Mouse (Mus musculus): Measurements from ENCODE around the gene Ccdc124. TPM values are rescaled to one million over a fixed set of nuclear protein-coding genes. Genes with fewer than 3 reads are reported as not detected.

Gene Ccdc124
- total RNA-seq, 2 experiments from 2014 or later: 88.0 to 95.9 TPM

DNA sequence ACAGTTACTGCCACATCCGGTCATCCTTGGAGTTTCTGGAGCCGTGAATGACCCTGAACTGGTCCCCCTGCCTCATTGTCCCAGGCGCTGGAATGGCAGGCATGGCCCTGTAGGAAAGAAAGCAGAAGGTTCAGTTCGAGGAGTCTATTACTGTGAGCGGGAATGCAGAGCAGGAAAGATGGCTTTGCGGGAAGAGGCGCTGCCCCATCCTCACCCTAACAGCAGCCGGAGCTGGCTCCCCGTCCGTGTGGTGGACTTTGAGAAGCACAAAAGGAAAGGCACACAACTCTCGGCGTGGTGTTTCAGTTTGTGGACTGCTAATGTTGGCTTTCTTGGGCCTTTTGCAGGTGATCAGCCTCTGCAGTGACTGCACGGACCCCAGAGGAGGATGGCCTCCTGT, 706 bp upstream of the Ccdc124 start:
- no peak for DNase-seq (ENCODE audit: low spot score in 2 of 2)
- intact Hi-C loops (cut with DNase I): no loop called here

DNA sequence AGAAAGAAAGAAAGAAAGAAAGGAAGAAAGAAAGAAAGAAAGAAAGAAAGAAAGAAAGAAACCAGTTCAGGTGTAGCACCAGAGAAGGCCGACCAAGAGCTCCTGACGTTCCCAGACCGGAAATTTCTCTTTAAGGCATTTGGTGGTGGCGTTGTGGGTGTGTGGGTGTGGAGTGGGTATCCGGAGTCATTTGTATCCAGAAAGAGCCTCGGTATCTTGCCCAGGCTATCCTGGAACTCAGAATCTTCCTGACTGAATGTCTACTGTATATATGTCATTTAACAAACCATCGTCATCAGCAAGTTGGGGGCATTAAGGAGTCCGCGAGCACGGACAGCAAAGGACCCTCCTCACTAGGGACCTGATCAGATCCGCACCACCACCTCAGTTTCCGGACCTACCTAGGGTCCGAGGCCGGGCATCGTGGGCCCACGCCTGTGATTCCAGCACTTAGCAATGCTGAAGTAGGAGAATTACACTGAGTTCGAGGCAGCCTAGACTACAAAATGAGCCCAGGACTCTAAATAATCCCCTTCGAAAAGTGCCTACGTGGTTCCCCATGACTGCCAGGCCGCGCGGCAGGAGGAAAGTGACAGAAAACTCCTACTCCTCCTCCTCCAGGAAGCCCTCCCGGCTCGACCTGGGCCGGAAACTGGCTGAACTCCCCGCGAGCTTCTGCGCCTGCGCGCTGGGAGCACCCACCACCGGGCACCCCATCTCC, 932 bp downstream of the Ccdc124 start:
- intact Hi-C loops (cut with DNase I): loop anchor here (1.0 kb wide), 2 partner anchors 20 to 24 kb away; partner anchors contain the start of gene Rpl18a
- peak in 1 of 2 experiments; percentile 49 for DNase-seq (ENCODE audit: low spot score in 2 of 2)

DNA sequence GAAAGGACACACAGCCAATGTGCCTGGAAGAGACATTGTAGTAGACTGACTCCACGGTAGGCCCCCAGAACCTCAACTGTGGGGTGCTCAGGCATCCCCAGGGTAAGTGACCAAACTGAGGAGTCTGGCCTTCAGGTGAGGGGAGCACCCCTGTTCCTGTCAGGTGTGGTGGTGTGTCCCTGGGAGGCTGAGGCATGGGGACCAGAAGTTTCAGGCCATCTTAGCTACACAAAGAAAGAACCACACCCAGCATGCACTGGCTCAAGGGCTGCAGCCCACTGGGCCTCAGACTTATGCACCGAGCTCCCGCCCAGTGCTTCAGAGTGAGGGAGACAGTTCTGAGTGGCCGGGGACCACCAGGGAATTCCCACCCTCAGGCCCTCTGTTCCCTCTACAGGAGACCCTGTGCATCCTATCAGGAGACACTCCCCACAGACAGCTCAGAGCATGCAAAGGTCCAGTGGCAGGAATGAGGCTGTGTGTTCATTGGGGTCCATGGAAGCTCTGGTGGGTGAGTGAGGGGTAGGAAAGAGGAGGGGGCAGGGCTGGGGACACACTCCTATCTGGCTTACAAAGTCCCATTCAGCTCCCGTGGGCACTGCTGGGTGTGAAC, 2.4 kb downstream of the Ccdc124 start:
- intact Hi-C loops (cut with DNase I): no loop called here
- DNase-seq (ENCODE audit: low spot score in 2 of 2): no peak

DNA sequence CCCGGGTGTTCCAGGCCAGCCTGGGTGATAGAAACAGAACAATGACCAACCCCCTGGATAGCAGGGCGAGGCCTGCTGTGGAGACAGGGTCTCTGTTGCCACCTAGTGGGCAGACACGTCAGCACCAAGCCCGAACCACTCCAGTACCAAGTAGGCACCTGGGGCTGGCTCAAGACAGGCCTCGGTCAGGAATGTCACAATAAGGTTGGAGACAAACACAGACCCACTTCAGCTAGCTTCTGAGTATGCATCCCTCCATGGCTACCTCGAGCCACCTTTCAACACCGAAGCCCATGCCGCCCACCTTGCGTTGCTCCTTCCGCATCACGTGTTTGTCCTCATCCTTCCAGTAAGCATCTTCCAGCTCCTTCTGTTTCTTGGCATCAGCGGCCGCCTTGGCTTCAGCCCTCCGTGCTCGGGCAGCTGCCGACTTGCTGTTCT, 4.1 kb downstream of the Ccdc124 start:
- intact Hi-C loops (cut with DNase I): loop anchor here (1.0 kb wide), 1 partner anchor 25 kb away; no protein-coding TSS in a partner anchor
- DNase-seq (ENCODE audit: low spot score in 2 of 2): peak; percentile 81 to 85

DNA sequence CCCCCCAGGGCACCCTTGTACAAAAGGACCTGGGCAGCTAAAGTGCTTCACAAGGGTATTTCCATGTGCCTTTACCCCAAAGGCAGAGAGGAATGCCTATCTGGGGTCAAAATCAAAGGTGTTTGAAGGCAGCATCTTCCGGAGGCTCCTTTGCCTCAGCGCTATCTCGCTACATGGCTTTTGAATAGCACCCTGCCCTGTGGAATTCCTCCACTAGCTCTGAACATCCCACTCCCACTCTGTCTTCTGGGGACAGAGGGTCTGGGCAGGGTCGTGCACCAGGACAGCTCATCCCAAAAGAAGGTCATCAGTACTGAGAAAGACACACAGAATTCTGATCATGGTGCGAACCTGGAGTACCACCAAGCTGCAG, 4.5 kb downstream of the Ccdc124 start:
- intact Hi-C loops (cut with DNase I): loop anchor here (1.0 kb wide), 1 partner anchor 25 kb away; no protein-coding TSS in a partner anchor

DNA sequence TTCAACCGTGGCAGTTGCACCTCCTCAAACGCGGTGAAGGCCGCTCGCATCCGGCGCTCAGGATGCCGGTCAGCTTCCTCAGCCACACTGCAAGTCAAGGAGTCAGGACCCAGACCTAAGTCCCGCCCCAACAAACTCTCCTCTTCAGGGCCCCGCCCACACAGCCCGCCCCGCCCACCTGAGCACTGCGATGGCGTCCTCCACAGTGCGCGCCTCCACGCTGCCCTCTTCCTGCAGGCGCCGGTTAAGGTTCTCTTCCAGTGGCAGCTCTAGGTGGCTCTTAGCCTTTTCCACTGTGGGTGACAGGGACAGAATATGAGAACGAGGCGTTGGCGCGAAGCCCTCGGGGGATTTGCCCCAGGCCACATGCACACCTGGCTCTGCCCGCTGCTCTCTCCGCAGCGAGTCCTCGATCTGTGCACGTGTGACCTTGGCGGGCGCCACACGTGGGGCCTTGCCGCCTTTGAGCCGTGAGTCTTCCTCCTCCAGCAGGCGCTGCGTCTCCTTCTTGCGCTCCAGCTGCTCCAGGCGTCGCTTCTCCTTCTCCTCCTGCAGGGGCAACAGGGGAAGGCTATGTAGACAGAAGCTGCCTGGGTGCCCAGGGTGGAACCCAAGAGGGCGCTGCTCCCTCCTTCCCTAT, 5.1 kb downstream of the Ccdc124 start:
- DNase-seq (ENCODE audit: low spot score in 2 of 2): peak in 1 of 2 experiments; percentile 33
- intact Hi-C loops (cut with DNase I): loop anchor here (1.0 kb wide), 1 partner anchor 24 kb away; no protein-coding TSS in a partner anchor

More for the DNA sequence above, 4.5 kb downstream of the Ccdc124 start:
- DNase-seq (ENCODE audit: low spot score in 2 of 2): no peak

DNA sequence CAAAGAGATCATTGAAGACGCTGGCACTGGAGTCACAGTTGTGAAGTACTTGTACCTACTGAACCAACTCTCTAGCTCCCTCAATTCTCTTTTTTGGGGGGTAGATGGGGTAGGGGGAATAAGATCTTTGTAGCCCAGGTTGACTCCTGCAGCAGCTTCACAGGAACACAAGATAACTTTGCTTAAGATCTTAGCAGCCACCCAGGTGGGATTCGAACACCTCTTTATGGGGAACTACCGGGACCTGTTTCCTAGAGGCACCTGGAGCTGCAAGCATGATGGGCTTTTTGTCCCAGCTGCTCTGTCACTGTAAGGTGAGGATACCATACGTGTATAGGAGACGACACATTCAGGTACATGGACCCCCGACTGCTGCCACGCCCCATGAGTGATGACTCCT, 7.2 kb downstream of the Ccdc124 start:
- intact Hi-C loops (cut with DNase I): no loop called here
- DNase-seq (ENCODE audit: low spot score in 2 of 2): no peak

DNA sequence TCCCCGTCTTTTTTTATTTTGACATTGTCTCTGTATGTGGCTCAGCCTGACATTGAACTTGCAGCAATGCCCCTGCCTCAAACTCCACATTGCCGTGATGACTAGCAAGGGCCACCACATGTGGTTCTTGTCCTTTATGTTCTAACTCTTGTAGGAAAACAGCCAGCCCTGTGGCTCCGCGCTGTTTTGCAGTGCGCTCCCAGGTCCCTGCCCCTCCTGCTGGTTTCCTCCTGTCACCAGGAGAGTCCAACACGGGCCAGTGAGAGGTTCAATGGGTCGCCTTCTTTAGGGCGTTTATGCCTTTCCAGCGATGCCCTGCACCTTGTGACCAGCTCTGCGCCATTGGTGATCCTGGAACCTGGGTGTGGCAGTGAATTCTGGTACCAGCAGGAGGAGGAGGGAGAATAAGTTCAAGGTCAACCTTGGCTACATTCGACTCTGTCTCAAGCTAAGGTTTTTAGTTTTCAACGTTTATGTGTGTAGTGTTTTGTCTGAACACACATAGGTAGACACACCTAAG, 7.7 kb downstream of the Ccdc124 start:
- intact Hi-C loops (cut with DNase I): no loop called here
- no peak for DNase-seq (ENCODE audit: low spot score in 2 of 2)

DNA sequence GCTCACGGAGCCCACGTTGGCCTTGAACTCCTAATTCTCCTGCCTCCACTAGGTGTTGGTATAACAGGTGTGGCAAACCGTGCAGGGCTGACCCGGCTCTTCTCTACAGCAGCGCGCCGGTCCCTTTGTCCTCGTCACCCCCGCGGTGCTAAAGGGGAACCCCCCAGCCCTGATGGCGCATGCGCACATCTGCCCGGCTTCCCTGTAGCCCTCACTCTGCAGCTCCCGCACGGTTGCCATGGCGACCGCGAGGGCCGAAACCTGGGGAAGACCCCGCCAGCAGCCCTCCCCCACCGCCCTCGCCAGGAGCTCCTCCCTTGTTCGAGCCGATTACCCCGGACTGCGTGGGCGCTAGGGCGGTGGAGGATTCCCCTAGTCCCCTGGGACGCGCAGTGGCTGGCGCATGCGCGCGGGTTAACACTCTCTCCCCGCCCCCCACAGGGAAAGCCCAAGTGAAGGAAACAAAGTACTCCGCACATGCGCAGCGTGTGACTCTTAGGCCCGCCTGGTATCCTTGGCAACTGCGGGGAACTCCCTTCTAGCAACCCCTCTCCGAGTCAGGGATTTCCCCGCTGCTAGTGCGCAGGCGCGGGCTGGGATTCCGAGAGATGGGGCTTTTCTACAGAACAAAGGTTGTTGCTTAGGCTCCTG, 8.3 kb downstream of the Ccdc124 start:
- intact Hi-C loops (cut with DNase I): loop anchor here (2.0 kb wide), 1 partner anchor 105 kb away; the partner anchor contains the start of gene Mpv17l2
- peak; percentile 100 for DNase-seq (ENCODE audit: low spot score in 2 of 2)

DNA sequence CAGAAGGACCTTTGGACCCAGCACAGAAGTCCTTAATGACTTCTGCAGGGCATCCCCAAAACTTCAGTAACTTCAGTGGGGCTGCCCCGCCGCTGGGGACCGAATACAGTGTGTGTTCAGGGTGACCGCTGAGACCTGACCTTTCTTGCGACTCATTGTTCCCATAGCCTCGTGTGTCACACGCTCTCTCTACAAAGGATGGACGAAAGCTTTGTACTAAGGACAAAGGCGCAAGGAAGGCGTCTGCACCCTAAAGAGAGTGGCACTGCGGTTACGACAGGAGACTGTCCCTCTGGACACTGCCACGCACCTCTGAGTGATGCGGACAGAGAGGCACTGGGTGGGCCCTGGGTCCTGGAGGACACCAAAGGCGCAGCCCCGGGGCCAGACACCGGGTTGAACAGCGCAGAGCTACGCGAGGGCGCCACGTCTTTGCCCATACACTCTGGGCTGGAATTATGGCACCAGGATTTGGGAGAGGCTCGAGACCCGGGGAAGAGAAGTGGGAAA, 9.0 kb downstream of the Ccdc124 start:
- no peak for DNase-seq (ENCODE audit: low spot score in 2 of 2)
- intact Hi-C loops (cut with DNase I): loop anchor here (2.0 kb wide), 1 partner anchor 104 kb away; the partner anchor contains the start of gene Mpv17l2

DNA sequence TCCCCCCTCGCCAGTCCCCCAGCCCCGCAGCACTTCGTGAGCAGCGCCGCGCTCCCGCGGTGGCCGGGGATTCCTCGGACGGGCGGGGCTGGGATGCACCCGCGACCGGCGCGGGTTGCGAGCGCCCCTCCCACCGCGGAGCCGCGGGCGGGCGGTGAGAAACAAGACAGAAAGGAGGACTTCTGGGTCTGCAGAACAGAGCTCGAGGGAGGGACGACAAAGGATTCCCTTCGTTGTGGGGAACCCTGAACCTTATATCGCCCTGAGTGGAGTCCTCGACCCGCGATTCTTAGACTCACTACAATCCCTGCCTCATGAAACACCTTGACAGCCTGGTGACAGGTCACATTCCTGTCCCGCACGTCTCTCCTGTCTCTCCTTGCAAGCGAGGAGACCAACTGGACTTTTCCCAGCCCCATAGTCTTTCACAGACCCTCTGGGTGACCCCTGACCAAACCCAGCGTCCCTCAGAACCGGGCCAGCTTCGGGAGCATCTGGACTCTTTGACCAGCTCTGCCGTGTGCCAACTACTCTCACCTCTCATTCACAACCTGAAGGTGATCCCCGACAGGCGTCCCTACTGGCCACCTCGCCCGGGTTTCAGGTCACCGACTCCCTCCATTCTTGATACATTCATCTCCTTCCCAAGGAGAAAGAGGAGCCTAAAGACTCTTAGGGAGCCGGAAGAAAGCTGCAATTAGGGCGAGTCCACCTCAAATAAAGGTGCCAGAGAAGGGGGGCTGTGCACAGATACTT, 9.6 kb downstream of the Ccdc124 start:
- intact Hi-C loops (cut with DNase I): loop anchor here (2.0 kb wide), 1 partner anchor 103 kb away; the partner anchor contains the start of gene Mpv17l2
- DNase-seq (ENCODE audit: low spot score in 2 of 2): peak in 1 of 2 experiments; percentile 33

DNA sequence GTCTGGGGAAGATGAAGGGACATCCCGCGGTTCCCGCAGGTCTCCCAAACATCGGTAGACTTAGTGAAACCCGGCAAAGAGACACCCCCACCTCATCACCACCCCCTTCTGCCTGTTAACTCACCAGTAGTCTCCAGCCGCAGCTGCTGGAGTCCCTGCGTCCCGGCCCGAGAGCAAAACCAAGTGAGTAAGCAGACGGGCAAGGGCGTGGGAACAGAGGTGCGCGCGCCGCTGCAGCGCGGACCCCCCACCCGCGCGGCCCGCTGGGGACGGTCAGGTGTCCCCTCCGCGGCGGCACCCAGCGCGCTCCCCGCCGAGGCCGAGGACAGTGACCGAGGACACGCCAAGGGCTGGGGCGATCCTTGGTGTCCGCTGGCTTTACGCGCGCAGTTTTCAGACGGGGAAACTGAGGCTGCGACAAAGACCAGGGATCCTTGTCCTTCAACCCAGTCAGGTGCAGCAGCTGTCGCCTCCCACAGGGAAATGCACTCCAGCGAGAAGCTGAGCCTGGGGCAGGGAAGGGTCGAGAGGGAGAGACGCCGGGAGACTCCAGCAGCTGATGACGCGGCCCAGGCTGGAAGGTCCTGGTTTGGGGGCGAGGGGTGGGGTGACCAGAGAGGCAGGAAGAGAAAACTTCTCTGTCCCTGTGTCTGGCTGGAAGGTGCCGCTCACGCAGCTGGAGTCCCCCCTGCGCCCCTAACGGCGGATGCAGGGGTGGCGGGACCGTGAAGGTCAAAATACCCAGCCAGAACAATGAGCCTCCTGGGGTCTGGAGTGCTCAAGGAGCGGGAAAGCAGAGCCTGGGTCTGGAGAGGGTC, 10.7 kb downstream of the Ccdc124 start, which contains the start of gene Kcnn1:
Gene Kcnn1, minus strand, starts transcription at position 435 of the 818 bp plus-strand sequence.
- no peak for DNase-seq (ENCODE audit: low spot score in 2 of 2)
- intact Hi-C loops (cut with DNase I): no loop called here

DNA sequence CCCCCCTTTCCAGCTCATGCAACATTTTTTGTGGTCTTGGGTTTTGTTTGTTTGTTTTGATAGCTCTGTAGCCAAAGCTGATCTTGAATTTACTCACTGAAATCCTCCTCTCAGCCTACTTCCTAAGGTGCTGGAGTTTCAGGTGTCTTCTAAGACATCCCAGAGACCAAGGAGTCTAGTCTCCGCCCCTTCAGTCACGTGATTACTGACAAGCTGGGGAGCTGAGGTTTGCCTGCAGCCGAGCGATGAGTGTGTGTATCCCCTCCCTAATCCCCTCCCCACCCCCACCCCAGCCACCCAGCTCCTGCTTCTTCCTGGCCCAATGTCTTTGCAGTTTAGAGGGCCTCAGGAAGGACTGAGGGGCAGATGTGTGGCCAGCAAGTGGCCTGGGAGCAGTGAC, 16.2 kb downstream of the Ccdc124 start:
- DNase-seq (ENCODE audit: low spot score in 2 of 2): no peak
- intact Hi-C loops (cut with DNase I): no loop called here

DNA sequence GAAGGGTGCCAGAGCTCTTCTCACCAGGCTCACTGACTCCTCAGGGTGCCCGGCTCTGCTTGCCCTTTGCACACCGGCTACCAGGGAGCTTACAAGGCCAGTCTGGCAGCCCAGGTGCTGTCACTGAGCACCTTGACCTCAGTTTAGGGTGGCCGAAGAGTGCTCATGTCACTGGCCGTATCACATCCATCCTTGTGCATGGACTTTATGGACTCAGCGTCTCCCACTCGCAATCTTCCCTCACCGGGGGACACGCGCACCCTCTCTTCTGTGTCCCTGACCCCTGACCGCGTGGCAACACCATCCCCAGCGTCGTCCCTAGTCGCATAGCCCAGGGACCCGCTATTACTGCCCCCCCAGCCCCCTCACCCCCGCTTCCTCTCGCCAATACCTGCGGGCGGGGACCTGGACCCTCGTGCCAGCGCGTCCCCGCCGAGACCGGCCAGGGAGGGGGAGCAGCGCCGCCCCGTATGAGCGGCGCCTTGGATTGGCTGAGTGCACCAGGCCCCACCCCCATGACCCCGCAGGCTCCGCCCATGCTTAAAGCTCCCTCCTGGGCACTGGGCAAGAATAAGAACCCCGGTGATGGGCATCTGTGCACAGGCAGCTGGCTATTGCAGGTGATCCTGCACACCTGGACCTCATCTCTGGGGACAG, 17.1 kb downstream of the Ccdc124 start:
- intact Hi-C loops (cut with DNase I): no loop called here
- peak; percentile 76 to 85 for DNase-seq (ENCODE audit: low spot score in 2 of 2)

DNA sequence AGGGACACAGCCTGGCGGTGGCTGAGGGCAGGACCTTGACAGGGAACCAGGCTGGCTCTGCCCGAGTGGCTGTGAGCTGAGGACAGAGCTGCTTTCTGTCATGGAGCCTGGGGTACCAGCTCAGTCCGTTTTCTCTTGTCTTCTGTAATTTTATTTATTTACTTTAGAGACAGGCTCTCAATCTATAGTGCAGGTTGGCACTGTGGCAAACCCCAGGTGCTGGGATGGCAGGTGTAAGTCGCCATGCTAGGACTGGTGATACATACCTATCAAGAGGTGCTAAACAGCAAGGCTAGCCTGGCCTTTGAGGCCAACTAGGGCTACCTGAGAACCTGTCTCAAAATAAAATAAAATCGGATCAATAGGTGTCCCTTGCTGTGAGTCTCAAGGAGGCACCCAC, 17.7 kb downstream of the Ccdc124 start:
- intact Hi-C loops (cut with DNase I): no loop called here
- DNase-seq (ENCODE audit: low spot score in 2 of 2): no peak

DNA sequence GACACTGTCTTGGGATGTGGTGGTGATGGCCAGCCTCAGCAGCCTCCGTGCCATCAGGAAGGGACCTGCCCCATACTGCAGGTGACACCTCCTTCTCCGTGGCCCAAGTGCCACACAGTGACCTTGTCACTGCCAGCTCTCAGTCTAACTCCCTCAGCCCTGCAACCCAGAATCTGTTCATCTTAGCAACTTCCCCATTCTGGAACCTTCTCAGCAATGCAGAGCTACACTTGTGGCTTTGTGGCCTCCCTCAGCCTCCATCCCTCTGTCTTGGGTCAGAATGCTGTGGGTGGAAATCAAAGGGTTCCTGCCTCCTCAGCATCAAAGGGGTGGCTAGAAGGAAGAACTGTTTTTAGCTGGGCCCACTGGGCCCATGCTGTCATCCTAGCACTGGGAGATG, 19.9 kb downstream of the Ccdc124 start:
- DNase-seq (ENCODE audit: low spot score in 2 of 2): no peak
- intact Hi-C loops (cut with DNase I): no loop called here

DNA sequence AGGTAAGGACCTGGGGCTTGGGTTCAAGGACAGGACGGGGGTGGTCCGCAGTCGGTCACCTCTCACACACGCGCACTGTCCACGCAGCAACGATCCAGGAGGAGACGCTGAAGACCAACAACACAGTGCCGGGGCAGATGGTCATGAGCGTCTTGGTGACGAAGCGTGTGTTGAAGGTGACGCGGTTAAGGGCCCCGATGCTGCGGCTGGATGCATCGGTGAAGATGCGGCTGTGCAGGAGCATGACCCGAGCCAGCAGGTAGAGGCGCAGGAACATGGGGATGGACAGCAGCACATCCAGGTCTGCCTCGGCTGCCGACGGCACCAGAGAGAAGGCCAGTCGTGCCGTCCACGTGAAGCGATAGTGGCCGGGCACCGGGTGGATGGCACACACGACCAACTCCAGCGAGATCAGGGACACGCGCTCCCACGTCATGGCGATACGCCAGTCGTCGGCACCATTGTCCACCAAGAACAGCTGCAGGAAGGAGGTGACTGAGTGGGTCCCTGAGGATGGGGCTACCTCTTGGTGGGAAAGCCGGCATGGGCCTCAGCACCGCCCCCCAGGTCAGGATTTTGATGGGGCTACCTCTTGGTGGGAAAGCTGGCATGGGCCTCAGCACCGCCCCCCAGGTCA, 21.0 kb downstream of the Ccdc124 start:
- intact Hi-C loops (cut with DNase I): no loop called here
- DNase-seq (ENCODE audit: low spot score in 2 of 2): no peak

All from left cerebral cortex, postnatal 25 days (tissue).